Mouse (Mus musculus) megakaryocyte-erythroid progenitor cell, adult 5-6 weeks (primary cell): ENCODE results near the gene Defb43. TPM values are rescaled to one million over a fixed set of nuclear protein-coding genes. Genes with fewer than 3 reads are reported as not detected.
A peak's percentile ranks its signal among the peaks of the same experiment; 100 is the strongest.

Experiments used
- ATAC-seq: replicated peaks from 2 replicates; pipeline ENCODE4 v1.8.0; 2016; ENCODE audit warnings: mild to moderate bottlenecking, inconsistent platforms; ENCODE audit not compliant: severe bottlenecking, poor library complexity, low FRiP score, low TSS enrichment
- total RNA-seq, 2 experiments: library from RNA; stranded (forward) in 1 of 2; stranded (reverse) in 1 of 2; fragments of 200-1000, 215-1000 nt in 1 of 2; fragments of >200 nt in 1 of 2; fragmentation: Nextera tagmentation in 1 of 2; gene quantifications; 2 replicates each; pipeline ENCODE4 v1.2.3; 2014 to 2017

The Defb43 gene
- total RNA-seq, 2 experiments from 2014 or later: not detected

DNA sequence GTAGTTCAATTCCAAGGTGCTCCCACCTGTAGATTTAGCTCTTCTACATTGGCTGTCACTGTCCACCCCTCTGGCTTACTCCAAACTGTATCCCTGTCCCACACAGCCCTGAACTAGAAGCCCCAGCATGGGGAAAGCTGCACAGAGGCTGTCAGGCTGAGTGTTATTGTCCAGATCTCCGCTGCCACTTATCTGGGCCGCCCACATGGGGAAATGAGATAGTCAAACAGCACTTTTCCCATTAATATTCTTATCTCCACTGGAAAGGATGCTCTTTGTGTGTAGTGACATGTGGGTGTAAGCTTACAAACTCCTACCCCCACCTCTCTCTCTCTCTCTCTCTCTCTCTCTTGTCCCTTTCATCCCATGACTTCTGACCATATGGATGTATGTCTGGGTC lies 50.6 kb downstream of the Defb43 start:
- ATAC-seq: peak; percentile 77

DNA sequence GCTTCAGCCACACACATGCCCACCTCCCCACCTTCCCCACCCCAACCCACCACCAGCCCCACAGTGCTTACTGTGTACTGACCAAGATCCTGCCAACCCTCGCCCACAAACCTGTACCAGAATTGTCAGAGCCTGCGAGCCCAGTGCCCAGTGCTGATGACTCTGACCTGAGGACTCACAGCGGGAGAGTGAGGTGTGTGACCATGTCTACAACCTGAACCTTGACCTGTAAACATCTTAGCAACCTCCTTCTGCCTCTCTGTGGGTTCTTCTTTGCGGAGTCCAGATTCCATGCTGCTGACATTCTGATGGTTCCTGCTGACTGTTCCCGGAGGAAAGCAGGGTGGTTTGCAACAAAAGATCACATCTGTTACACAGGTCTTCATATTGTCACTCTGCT lies 53.8 kb downstream of the Defb43 start:
- ATAC-seq: no peak

DNA sequence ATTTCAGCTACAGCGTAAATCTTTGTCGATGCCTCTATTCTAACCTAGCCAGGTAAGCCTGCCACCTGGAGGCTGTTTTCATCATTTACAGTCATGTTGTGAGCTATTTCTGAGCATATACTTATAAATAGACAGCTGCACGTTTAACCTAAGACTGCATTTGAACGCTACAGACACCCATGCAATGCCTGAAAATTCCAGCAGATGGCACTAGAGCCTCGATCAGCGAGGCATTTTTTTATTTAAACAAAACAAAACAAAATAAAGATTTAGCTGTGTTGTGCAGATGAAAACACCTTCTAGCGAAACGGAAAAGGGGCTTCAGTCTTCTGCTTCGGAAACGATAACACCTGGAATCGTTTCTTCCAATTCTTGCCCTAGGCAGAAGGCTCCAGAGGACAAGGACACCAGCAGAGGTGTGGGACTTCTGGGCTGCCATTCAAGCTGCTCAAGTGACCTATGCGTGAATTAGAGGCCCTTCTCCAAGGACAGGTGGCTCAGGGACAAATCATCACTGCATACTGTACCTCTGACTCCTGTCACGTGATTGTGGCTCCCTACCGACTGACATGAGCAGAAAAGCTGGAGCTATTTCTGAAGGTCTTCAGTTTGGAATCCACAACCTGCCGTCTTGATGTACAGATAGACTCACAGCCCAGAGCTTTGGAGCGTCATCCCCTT lies 55.2 kb downstream of the Defb43 start:
- peak; percentile 35; the same call in 1 of the 2 replicates for ATAC-seq

Other genes with a start within 250 kb of the Defb43 start
- gene Wdfy2, start 174.1 kb upstream of the Defb43 start, total RNA-seq (2014; fragmentation: Nextera tagmentation): 2.8 and 5.7 TPM in 2 replicates
- 4.8 and 4.9 TPM in 2 replicates for gene Wdfy2, start 174.1 kb upstream of the Defb43 start, total RNA-seq (2017)
- gene Defb48, start 27.3 kb upstream of the Defb43 start, total RNA-seq (2014; fragmentation: Nextera tagmentation): not detected in 2 replicates
- not detected in 2 replicates for gene Defb48, start 27.3 kb upstream of the Defb43 start, total RNA-seq (2017)
- not detected in 2 replicates for gene Defb47, start 13.7 kb upstream of the Defb43 start, total RNA-seq (2014; fragmentation: Nextera tagmentation)
- gene Defb47, start 13.7 kb upstream of the Defb43 start, total RNA-seq (2017): not detected in 2 replicates
- gene Defb42, start 35.2 kb downstream of the Defb43 start, total RNA-seq (2014; fragmentation: Nextera tagmentation): not detected in 2 replicates
- 1.1 TPM in 1 of 2 replicates, not detected in the other for gene Defb42, start 35.2 kb downstream of the Defb43 start, total RNA-seq (2017)
- gene Defb30, start 38.2 kb downstream of the Defb43 start, total RNA-seq (2014; fragmentation: Nextera tagmentation): not detected in 2 replicates
- gene Defb30, start 38.2 kb downstream of the Defb43 start, total RNA-seq (2017): not detected in 2 replicates